Mouse (Mus musculus): ENCODE measurements around the gene Fmo2.

Fmo2 gene

GRCm38 (mm10) chr1:162891980-162892451 is 6.5 kb downstream of the Fmo2 start:
- no peak for DNase-seq (ENCODE audit: low read depth, low spot score)

- no peak for DNase-seq (ENCODE audit: low read depth, low spot score)
These were observed 9.9 kb downstream of the Fmo2 start for GRCm38 (mm10) chr1:162888646-162889045.

- DNase-seq (ENCODE audit: low read depth, low spot score) = no peak
These were observed 10.9 kb downstream of the Fmo2 start for GRCm38 (mm10) chr1:162887644-162888043.

- no peak for DNase-seq (ENCODE audit: low read depth, low spot score)
These were observed 12.2 kb downstream of the Fmo2 start for GRCm38 (mm10) chr1:162886138-162886816.

GRCm38 (mm10) chr1:162882681-162883080 is 15.8 kb downstream of the Fmo2 start:
- no peak for DNase-seq (ENCODE audit: low read depth, low spot score)

GRCm38 (mm10) chr1:162879595-162880369 is 18.7 kb downstream of the Fmo2 start:
- peak; percentile 65 for DNase-seq (ENCODE audit: low read depth, low spot score)

- DNase-seq (ENCODE audit: low read depth, low spot score) = no peak
These were observed 23.4 kb downstream of the Fmo2 start for GRCm38 (mm10) chr1:162875091-162875490.

GRCm38 (mm10) chr1:162871701-162872311 is 26.7 kb downstream of the Fmo2 start:
- DNase-seq (ENCODE audit: low read depth, low spot score) = no peak

GRCm38 (mm10) chr1:162870978-162871377 is 27.5 kb downstream of the Fmo2 start:
- DNase-seq (ENCODE audit: low read depth, low spot score) = no peak

- DNase-seq (ENCODE audit: low read depth, low spot score) = no peak
These were observed 31.1 kb downstream of the Fmo2 start for GRCm38 (mm10) chr1:162867396-162867795.

GRCm38 (mm10) chr1:162866280-162866681 is 32.2 kb downstream of the Fmo2 start, which contains the start of gene Fmo1:
Gene Fmo1 (minus strand): TSS chr1:162866610.
- DNase-seq (ENCODE audit: low read depth, low spot score) = no peak

GRCm38 (mm10) chr1:162865493-162865830 is 33.1 kb downstream of the Fmo2 start:
- DNase-seq (ENCODE audit: low read depth, low spot score) = no peak

GRCm38 (mm10) chr1:162864816-162865492 is 33.6 kb downstream of the Fmo2 start:
- no peak for DNase-seq (ENCODE audit: low read depth, low spot score)

- DNase-seq (ENCODE audit: low read depth, low spot score) = no peak
These were observed 34.2 kb downstream of the Fmo2 start for GRCm38 (mm10) chr1:162864279-162864678.

GRCm38 (mm10) chr1:162863579-162863978 is 34.9 kb downstream of the Fmo2 start:
- DNase-seq (ENCODE audit: low read depth, low spot score) = no peak

GRCm38 (mm10) chr1:162862328-162862727 is 36.2 kb downstream of the Fmo2 start:
- DNase-seq (ENCODE audit: low read depth, low spot score) = no peak

- DNase-seq (ENCODE audit: low read depth, low spot score) = no peak
These were observed 38.4 kb downstream of the Fmo2 start for GRCm38 (mm10) chr1:162859996-162860605.

GRCm38 (mm10) chr1:162859545-162859976 is 39.0 kb downstream of the Fmo2 start:
- DNase-seq (ENCODE audit: low read depth, low spot score) = no peak

- no peak for DNase-seq (ENCODE audit: low read depth, low spot score)
These were observed 39.8 kb downstream of the Fmo2 start for GRCm38 (mm10) chr1:162858748-162859130.

- DNase-seq (ENCODE audit: low read depth, low spot score) = no peak
These were observed 40.5 kb downstream of the Fmo2 start for GRCm38 (mm10) chr1:162857766-162858747.

Measured in CD4-positive, CD25-positive, alpha-beta regulatory T cell, adult 2 months (primary cell).